Mouse (Mus musculus) spleen, postnatal 10 days (tissue): ENCODE measurements at regions not wholly inside any gene's neighbourhood (a gene's known extent, or its start where the extent isn't known, plus 50 kb on each side); places are given as distances from the start of the nearest gene placed in this dataset.

Experiments used
- DNase-seq, 2 experiments: peaks; one replicate each; pipeline ENCODE4 v3.0.0; 2021 to 2022; ENCODE audit warnings: low spot score in 2 of 2

DNA sequence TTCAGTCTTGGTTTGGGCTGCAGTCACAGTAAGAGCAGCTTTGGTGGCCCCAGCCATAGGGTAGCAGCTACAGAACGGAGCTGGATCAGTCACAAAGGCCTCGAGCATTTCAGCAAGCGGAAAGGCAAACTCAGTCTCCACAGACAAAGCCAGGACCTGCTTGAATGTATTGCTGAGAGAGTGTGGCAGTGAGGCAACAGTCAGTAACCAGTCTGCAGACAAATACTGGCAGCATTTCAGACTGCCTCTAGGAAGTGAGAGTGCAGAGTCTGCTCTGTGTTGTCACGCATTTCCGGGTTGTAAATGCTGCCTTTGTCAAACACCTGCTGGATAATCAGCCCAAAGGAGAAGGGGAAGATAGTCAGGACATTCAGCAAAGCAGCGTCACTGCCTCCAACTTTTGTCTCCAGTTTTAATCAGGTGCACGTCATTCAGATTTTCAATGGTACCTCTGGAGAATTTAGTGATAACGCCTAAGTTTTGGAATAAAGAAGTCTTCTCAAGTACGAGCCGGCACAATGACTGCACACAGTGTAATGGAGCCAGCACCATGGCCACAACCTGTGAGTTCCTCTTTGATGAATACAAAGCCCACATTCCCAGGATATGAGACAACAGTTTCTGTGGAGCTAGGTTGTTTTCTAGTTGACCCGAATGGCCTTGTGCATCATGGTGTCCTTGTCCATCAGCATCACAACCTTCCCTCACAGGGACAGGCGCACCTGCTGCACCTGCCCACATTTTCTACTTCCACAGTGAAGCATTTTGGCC is 224.3 kb upstream of the Tmem161b start:
- no peak for DNase-seq

DNA sequence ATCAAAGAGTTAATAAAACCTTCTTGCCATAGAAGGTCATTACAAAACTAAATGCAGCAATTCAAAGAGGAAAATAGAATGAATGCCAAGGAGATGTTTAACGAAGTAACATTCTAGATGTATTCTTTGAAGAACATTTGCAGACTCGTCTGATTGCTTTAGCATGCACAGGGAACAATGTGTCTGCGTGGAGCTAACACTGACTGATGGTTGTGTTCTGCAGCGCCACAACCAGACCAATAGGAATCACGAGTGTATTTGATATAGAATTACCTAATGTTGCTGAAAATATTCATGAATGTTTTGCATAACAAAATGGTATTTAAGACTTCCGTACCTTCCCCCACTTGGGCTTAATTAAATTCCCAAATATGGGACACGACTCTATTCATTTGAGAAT is 200.3 kb upstream of the Tmem161b start:
- no peak for DNase-seq

DNA sequence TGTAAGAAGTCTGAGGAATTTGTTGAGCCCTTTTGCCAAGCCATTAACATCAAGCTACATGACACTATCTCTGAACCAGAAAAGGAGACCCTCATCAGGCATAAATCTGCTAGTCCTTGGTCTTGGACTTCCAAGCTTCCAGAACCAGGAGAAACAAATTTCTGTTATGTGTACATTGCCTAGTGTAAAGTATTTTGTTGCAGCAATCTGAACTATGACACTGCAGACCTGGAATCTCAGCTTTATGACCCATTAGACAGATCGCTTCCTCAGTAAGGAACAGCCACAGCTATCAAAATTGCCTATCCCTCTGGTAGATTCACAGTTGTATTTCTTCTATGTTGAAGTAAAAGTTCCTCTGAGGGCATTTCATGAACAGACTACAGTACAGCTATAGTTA is 199.1 kb upstream of the Tmem161b start:
- no peak for DNase-seq

DNA sequence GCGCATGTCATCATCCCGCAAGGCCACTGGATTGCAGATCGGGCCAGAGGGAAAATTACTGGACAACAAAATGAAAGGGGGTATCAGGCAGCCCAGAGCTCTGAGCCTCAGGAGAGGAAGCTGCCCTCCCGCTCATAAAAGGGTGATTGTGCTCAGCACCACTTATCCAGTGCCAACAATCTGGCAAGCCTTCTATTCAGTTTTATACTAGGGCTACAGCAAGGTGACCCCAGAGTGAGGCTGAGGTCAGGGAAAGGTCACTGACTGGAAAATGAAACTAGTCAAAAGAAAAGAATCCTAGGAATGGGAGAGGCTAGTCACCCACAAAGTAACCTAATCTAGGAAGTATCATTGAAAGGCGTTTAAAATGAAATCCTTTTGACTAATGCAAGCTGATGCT is 198.5 kb upstream of the Tmem161b start:
- no peak for DNase-seq

DNA sequence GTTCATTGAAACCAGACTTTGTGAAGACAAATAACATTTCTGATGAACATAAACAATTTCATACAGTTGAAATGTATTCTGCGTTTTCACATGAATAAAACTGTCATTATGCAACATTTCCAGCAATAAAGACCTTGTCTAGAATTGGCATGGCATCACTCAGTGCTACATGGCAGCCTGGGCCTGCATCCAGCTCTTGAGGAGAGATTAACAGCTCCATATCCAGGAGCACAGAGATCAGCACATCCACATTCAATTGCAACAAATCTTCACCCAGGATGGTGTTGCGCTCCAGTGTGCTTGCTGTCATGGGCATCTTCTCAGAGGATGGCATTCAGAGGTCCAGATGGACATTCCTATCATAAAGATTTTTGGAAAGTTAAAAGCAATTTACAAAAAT is 196.7 kb upstream of the Tmem161b start:
- no peak for DNase-seq

DNA sequence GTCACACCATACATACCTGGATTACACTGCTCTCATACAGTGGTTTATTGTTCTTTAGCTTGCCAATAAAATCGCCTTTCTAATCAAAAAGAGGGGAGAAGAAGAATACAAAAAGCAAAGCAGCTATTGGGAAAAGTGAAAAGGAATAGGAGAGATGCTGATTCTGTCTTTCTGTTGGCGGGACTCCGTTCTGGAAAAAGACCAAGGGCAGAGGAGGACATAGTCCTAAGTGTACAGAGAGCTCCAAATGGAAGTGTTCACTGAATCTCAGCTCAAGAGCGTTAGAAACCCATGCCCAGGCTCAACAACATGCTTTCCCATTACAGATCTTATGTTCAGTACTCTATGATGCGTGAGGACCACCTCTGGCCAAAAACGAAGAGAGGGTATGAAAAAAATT is 174.4 kb upstream of the Tmem161b start:
- DNase-seq, result no peak

DNA sequence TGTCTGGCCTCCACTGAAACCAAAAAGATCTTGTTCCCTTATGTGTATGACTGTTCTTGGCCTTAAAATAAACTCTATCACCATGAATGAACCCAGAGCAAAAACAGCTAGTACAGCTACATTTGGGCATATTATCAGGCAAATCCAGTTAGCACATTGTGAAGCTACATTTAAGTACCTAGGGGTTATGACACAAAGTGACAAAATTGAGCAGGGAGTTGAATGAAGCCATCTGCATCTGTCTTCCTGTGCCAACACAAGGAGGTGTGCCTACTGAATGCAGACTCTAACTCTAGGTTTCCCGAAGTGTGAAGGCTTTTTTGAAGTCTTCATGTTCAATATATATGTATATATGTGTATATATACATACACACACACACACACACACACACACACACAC is 169.9 kb upstream of the Tmem161b start:
- no peak for DNase-seq

DNA sequence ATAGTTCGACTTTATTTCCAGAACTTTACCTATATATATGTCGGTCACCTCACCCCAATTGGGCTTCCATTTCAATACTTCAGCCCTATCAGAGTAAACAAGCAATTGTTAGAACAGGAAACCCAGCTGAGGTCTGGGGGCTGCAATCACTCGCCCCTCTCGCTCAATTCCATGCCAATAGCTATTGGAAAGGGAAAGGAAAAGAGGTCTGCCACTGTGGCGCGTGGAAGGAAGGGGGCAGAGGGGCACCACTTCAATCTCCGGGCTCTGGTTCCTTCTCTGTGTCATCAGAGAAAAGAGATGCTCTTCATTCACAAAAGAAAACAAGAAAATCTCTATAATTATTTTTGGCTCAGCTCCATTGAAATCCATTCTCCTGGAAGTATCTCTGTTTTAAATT is 167.1 kb upstream of the Tmem161b start:
- DNase-seq, result no peak

DNA sequence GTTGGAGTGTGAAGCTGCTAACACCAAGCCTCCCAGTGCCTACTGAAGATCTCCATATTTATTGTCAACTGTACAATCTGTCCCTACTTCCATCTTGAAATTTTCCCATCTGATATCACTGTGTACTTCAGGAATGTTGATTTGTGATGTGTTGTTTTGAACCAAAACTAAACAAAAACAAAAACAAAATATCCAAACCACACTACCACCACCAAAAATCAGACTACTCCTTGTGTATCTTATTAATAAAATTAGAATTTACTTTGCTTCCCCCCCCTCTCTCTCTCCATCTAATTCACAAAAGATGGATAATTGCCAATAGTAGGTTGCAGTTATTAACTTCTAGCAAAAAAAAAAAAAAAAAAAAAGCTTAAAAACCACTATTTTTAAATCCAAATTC is 166.5 kb upstream of the Tmem161b start:
- no peak for DNase-seq

DNA sequence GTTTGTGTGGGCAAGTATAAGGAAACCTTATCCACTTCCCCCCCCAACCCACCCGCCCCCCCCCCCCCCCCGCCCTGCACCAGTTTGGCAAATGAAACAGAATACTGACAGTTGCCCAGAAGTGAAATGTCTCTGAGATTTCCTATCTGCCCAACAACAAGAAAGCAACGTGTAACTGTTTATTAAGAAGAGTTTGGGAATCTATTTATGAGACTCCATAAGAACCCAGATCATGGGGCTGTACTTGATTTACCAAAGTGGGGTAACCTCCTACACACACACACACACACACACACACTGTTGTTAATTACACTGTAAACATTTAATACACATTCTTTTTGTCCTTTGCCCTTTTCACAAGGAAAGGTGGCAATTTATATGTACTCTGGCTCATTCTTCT is 165.6 kb upstream of the Tmem161b start:
- DNase-seq, result no peak

DNA sequence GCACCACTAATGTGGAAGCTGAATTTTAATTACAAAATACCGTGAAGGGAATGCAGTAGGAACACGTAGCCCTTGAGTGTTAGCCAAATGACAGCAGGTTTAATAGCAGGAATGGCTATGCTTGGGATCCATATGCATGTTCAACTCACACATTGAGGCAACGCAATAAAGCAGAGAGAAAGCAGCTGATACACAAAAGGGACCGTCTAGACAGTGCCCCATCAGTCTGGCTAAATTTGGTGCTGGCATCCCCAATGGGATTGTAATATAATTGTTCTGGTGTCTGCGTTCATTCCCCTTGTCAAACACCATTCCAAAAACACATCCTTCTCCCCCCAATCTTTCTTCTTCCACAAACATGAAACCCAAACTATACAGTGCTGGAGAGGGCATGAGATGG is 165.1 kb upstream of the Tmem161b start:
- DNase-seq, result no peak

DNA sequence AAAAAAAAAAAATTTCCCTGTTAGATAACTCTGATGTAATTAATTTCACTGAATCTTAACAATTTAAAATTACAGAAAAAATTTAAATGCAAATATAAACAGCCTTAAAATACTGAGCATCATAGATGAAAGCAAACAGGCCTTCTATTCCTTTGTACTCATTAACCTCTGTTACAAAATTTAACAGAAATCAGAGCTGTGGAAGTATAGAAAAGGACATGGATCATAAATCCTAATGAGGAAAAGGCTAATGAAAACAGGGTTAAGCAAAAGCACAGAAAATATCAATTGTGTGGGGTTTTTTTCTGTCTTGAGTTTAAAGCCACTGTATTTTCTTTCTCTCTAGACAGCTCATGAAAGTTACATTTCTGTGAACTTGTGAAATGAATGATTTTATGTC is 164.6 kb upstream of the Tmem161b start:
- no peak for DNase-seq

DNA sequence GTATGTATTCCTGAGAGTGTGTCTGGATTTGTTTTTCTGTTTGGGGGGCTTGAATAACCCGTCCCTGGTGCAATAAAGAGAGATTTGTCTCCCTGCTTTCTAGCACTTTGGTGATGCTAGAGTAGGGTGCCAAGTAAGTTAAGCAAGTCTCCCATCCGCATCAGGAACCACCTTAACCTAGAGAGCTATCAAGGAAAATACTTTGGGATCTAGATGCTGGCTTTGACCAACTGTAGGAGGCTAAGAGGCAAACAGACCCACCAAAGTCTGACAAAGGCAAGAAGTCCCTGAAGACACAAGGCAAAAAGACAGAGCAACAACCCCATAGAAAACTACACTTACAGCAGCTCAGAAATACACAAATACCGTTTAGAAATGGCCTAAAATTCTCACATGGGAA is 163.8 kb upstream of the Tmem161b start:
- no peak for DNase-seq

DNA sequence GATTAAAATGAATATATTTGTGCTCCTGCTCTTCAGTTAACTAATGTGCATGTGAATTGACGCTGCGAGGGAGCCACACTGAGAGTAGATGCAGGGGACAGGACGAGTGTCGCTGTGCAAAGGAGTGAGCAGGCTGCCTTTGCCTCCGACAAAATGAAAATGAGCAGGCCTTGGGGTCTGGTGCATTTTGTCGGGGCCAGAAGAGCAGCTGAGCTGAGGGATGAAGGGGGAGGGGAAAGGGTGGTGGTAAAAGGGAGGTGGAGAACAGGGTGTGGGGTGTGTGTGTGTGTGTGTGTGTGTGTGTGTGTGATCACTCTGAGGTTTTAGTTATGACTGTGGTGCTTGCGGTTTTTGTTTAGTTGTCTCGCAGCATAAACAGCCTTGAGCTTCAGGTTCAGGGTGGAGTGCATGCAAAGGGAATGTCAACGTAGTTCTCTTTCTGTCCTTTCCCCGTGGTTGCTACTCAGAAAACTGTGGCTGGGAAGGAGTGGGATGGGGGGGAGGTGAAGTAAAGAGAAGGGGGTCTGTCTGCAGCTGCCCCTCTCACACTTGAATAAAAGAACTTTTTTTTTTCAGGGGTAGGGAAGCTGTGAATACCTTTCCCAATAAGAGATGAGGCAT is 163.0 kb upstream of the Tmem161b start:
- DNase-seq, result no peak

DNA sequence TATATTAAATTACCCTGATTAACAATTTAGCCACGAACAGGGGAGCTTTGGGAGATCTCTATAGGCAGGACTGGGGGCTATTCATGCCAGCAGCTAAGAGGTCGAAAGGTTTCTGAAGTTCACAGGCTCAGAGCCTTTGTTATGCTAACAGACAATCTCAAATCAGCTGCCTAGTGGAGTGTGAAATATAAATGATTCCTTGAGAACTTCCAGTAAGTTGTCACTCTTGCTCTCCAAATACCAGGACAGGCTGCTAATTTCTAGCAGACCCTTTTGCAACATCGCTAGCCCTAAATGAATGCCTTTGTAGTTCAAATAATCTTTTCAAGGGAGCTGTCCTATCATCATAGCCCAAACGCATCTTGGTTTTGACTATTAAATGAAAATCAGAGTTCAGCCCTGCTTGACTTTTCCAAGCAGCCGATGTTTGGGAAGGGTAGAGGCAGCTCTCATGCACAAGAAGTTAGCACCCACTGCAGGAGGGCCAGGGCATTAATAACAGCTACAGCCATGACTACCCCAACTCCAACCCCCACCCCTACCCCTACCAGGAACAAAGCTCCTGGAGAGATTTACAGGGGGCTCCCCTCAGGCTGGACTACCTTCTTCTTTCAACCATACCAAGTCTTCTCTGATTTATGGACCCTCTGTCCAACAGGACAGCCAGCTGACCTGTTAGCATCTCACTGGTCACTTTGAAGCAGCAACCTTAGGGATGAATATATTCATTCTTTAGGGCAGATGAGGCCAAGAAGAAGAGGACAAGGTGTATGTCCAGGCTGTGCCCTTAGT is 162.2 kb upstream of the Tmem161b start:
- no peak for DNase-seq

DNA sequence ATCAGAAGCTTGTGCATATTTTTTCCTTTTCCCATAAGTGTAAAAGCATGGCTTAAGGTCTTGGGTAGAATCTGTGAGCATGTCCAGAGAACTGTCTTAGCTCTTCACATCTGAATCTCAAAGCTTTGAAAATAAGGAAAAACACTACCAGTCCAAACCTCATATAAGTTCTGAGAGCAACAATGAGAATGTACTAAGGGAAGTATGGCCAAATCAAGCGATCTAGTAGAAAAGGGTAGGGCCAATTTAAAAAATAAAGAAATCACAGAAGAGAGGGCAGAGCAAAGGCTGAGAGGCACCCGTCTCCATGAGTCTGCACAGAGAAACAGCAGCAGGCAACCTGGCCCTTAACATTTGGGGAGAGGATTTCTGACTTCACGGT is 161.7 kb upstream of the Tmem161b start:
- DNase-seq, result no peak

DNA sequence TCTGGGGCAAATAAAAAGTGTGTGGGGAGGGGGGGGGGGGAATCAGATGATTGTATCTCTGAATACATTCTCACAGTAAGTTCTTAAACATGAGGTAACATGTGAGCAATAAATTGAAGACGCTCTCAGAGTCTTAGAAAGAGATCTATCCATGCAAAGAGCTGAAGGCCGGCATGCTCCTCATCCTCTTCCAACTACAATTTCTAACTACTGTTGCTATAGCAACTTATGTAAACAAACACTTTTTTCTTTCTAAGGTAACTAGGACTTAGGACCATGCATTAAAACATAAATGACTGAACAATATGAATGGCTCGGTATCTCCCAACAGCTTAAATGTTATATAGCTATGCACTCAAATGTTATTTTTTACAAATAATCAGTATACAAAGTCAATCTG is 161.2 kb upstream of the Tmem161b start:
- DNase-seq, result no peak

DNA sequence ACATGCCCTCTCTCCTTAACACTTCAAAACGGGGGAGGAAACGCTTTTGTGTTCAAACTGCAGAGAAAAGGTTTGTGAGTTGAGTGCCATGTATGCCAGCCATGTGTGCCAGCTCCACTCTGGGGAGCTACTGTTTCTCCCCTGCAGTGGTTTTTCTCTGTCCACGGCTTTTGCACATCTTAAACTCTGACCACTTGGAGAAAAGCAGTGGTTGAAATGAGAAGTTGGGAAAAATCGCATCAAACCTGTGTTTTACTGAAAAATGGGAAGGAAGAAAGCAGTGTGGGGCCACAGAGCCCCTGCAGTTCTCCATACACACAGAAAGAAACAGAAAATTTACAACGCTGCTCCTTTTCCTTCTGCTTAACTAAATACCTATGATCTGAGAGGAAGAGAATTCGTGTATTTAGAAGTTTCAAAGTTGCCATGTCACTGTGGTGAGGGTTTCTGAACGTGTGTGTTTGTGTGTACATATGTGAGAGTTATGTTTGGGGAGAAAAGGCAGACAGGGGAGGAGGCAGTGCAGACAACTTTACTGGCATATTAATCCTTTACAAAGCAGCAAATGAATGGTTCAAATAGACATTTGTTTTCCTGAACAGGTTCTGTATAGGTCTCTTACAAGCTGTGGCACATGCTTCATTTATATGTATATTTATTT is 160.1 kb upstream of the Tmem161b start:
- no peak for DNase-seq

DNA sequence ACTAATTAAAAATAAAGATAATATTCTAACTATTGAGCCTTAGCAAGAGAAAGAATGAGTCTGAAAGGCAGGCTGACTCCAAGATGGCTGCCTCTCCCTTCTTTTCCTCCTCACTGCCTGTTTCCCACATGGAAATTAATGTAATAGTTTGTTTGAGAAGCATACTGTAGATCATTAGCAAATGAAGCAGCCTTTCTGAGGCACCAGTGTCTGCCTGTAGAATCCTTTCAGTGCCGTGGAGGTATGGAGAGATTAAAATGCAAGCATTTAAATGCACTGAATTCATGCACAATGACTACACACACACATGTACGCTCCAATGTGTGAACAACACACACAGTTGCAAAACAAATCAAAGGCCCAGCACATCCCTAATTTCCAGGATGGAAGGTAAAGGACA is 159.5 kb upstream of the Tmem161b start:
- no peak for DNase-seq

DNA sequence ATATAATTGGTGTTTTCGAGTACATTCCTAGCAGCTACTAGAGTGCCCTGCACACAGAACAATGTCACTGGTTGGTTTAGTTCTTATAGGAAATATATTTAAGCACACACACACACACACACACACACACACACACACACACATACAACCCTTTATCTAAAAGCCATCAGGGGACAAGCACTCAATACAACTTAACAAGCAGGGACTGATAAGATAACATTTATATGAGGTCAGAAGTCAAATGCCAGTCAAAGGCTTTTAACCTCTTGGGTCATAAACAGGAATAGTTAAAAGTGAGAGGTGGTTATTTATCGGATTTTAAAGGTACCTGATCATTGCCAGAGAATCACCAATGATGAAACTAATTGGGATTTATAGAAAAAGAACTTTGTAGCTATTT is 158.7 kb upstream of the Tmem161b start:
- DNase-seq, result no peak

DNA sequence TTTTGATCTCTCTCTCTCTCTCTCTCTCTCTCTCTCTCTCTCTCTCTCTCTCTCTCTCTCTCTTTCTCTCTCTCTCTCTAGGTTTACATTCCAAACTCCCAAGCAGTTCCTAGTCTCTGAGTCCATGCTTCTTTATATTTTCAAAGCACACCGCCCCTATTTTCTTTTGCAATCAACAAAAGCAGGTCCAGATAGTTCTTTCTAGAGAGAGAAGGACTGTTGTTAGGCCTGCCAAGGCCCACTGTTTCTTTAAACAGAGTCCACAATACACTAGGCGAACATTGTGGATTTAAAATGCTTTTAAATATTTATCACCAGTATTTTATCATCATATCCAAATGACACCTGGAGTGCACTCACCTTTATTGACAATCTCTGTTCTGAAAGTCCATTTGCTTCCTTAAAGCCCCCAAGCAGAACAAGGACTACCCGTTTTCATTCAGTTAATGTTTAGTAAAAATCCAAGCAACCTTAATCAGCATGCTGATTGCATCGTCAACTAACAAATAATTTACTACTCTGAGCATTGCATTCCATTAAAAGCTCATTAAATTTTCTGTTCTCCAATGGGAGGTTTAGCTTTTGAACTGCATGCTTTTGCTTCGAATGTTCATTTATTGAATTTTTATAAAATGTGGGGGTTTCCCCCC is 157.7 kb upstream of the Tmem161b start:
- no peak for DNase-seq
